Mouse (Mus musculus) liver, postnatal 0 days (tissue): ENCODE measurements at regions not wholly inside any gene's neighbourhood (a gene's known extent, or its start where the extent isn't known, plus 50 kb on each side); places are given as distances from the start of the nearest gene placed in this dataset.

Experiments
- ATAC-seq: fragments of 200-750 bp; cut with Nextera tagmentation; 2 replicates; pipeline ENCODE4 v1.8.0; 2017; ENCODE audit warnings: mild to moderate bottlenecking, moderate library complexity
- DNase-seq: peaks from one replicate; pipeline ENCODE4 v3.0.0-alpha.2; 2016
- H3K27ac ChIP-seq: fragments of 300-500 bp; sonication (generic); 2 replicates; pipeline ENCODE4 v1.5.1; 2014; ENCODE audit warnings: antibody characterized with exemption, moderate library complexity, mild to moderate bottlenecking, low read depth
- H3K27me3 ChIP-seq: fragments of 300-500 bp; sonication (generic); 2 replicates; pipeline ENCODE4 v1.6.1; 2014; ENCODE audit warnings: low read length, control low read depth, mixed read lengths; ENCODE audit not compliant: insufficient read depth
- H3K36me3 ChIP-seq: fragments of 300-500 bp; sonication (generic); replicated peaks from 2 replicates; pipeline ENCODE4 v1.6.1; 2014; ENCODE audit warnings: mild to moderate bottlenecking, control low read depth, low read length, moderate library complexity, mixed read lengths; ENCODE audit not compliant: insufficient read depth
- H3K4me1 ChIP-seq: fragments of 300-500 bp; sonication (generic); 2 replicates; pipeline ENCODE4 v1.6.1; 2014; ENCODE audit warnings: antibody characterized with exemption, mild to moderate bottlenecking, control low read depth; ENCODE audit not compliant: insufficient read depth
- H3K4me2 ChIP-seq: fragments of 300-500 bp; sonication (generic); 2 replicates; pipeline ENCODE4 v1.6.1; 2014; ENCODE audit warnings: low read depth, mild to moderate bottlenecking, low read length, moderate library complexity, mixed read lengths
- H3K4me3 ChIP-seq: fragments of 300-500 bp; sonication (generic); 2 replicates; pipeline ENCODE4 v1.5.1; 2014; ENCODE audit warnings: low read depth, low read length
- H3K9ac ChIP-seq: fragments of 300-500 bp; sonication (generic); replicated peaks from 2 replicates; pipeline ENCODE4 v1.6.1; 2014; ENCODE audit warnings: mild to moderate bottlenecking, moderate library complexity
- H3K9me3 ChIP-seq: fragments of 300-500 bp; sonication (generic); 2 replicates; pipeline ENCODE4 v1.6.1; 2016; ENCODE audit warnings: mild to moderate bottlenecking, control low read depth, low read length, mixed read lengths
- CTCF ChIP-seq: sonication (generic); IDR thresholded peaks from 2 replicates; pipeline ENCODE4 v1.5.1; 2016; ENCODE audit warnings: antibody characterized with exemption, low read depth
- EP300 ChIP-seq: IDR thresholded peaks from 2 replicates; pipeline ENCODE4 v1.6.1; 2016; ENCODE audit warnings: antibody characterized with exemption, low read depth, mild to moderate bottlenecking
- WGBS: fragments of 180-500 bp; shearing (Covaris S2); extraction: QIAGEN DNeasy Blood & Tissue Kit; methylation state at CpG from one replicate; pipeline ENCODE4 v1.1.7; 2014; ENCODE audit not compliant: insufficient replicate concordance; 5-methylcytosine and 5-hydroxymethylcytosine counted together

DNA sequence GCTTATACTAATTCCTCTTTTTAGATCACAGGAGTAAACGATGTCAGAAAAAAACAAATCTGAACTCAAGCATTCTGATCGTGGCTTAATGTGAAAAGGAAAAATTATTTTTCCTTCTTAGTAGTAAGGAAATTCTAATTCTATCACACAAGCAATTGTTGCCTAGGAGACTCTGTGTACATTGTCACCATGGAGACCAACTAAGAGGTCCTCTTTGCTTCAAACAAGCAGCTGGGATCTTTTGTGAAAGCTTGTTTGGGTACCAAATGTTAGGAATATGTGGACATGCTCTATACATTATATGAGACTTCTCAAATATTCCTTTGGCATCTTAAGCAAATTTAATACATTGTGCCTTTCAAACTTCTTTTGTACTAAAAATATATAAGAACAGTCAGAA lies 345.9 kb upstream of the Atp10a start:
- no peaks in the 10 kb centered on the region for H3K4me1 ChIP-seq
- ATAC-seq: no peak
- WGBS: 69% methylated on average over 2 of the region's 2 CpGs
- H3K27me3 ChIP-seq: no peaks in the 10 kb centered on the region
- H3K4me3 ChIP-seq: no peak overlapping the region
- no peaks in the 10 kb centered on the region for H3K36me3 ChIP-seq
- no peak for TF ChIP-seq CTCF
- TF ChIP-seq EP300: no peak
- H3K4me2 ChIP-seq: no peak overlapping the region
- H3K27ac ChIP-seq: no peak overlapping the region
- H3K9ac ChIP-seq: no peak overlapping the region
- H3K9me3 ChIP-seq: no peaks in the 10 kb centered on the region
- DNase-seq: no peak

DNA sequence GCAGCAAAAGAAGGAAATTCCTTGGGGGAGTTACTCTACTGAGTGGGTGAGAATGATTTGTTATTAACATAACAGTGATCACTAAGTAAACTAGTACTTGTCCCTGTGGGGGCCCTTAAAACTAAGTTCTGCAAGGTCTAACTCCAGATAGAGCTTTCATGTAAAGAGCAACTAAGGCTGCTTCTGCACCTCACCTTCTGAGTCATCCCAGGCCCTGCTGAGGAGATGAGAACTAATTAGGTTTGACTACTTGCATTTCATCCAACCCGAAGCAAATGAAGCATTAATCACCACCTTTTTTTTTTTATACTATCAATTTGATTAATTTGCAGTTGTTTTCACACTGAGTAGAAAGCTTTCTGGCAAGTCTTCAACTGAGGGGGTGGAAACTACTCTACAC lies 333.6 kb upstream of the Atp10a start:
- H3K4me1 ChIP-seq: no peaks in the 10 kb centered on the region
- H3K9ac ChIP-seq: no peak overlapping the region
- no peak overlapping the region for H3K4me2 ChIP-seq
- H3K9me3 ChIP-seq: no peaks in the 10 kb centered on the region
- TF ChIP-seq EP300 (no peak), CTCF (no peak)
- no peaks in the 10 kb centered on the region for H3K27me3 ChIP-seq
- WGBS: 42% methylated on average over 1 of the region's 1 CpGs
- no peak overlapping the region for H3K4me3 ChIP-seq
- ATAC-seq (no peak), DNase-seq (no peak)
- H3K27ac ChIP-seq: no peak overlapping the region
- no peaks in the 10 kb centered on the region for H3K36me3 ChIP-seq

DNA sequence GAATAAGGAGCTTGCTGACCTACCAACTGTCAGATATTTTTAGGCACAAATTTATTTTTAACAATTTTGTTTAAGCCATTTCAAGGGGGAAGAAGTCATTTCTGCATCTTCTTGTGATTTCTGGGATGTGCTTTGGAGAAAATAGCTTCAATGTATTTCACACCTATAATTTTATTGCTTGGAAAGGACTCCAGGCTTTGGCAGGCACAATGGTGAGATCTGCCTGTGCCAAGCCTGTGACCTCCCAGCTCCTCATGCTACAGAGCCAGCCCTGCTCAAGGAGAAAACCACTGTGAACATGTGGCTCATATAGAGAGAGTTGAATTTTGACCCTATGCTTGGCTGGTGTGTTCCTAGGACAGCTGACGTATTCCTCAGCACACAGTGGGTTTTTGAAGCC lies 288.6 kb upstream of the Atp10a start:
- 54% methylated on average over 1 of the region's 1 CpGs for WGBS
- ATAC-seq: no peak
- Histone ChIP-seq H3K4me2 (no peak overlapping the region), H3K4me3 (no peak overlapping the region), H3K27ac (no peak overlapping the region), H3K9ac (no peak overlapping the region), H3K4me1 (no peaks in the 10 kb centered on the region), H3K9me3 (no peaks in the 10 kb centered on the region), H3K36me3 (no peaks in the 10 kb centered on the region), H3K27me3 (no peaks in the 10 kb centered on the region)
- DNase-seq: no peak
- TF ChIP-seq CTCF (no peak), EP300 (no peak)

DNA sequence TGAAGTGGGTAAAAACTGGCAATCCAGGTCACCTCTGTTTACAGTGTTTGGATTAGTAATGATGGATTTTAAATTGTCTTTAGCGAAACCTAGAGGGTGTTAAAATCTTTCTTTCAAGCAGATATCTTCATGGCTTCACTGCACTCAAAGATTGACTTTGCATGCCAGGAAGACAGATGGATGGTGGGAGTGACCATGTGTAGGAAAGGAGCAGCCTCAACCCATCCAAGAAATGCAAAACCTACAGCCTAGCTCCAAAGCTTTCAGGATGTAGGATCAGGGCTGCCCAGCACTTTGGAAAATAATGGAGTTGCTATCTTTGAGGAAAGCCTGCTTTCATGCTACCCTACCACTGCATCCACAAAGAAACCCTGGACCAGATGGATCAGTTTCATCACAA lies 272.6 kb upstream of the Atp10a start:
- H3K27ac ChIP-seq: no peak overlapping the region
- H3K9me3 ChIP-seq: no peaks in the 10 kb centered on the region
- no peaks in the 10 kb centered on the region for H3K36me3 ChIP-seq
- no peak overlapping the region for H3K9ac ChIP-seq
- TF ChIP-seq CTCF (no peak), EP300 (no peak)
- 59% methylated on average over 1 of the region's 1 CpGs for WGBS
- H3K27me3 ChIP-seq: no peaks in the 10 kb centered on the region
- ATAC-seq: no peak
- no peaks in the 10 kb centered on the region for H3K4me1 ChIP-seq
- no peak overlapping the region for H3K4me2 ChIP-seq
- H3K4me3 ChIP-seq: no peak overlapping the region
- DNase-seq: no peak

DNA sequence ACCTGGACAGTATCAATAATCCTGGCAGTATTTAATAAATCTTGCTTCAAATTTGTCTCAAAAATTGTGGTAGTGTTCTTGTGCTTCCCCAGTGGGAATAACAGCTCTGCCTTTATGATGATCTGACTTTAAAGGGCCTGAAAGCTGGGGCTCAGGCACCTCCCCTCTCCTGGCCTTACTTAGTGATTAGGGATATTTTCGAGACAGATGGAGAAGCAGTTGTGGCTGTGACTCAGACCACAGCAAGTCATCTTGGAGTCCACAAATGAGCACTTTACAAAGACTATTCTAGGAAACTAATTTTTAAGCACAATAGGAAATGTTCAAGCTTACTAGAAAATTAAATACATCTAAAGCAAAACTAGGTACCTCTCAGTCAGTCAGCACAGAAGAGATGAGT lies 267.6 kb upstream of the Atp10a start:
- TF ChIP-seq CTCF: no peak
- TF ChIP-seq EP300: no peak
- H3K36me3 ChIP-seq: no peaks in the 10 kb centered on the region
- no peak for DNase-seq
- ATAC-seq: no peak
- no peak overlapping the region for H3K9ac ChIP-seq
- H3K27ac ChIP-seq: no peak overlapping the region
- no peaks in the 10 kb centered on the region for H3K27me3 ChIP-seq
- 57% methylated on average over 1 of the region's 1 CpGs for WGBS
- no peak overlapping the region for H3K4me3 ChIP-seq
- no peak overlapping the region for H3K4me2 ChIP-seq
- H3K4me1 ChIP-seq: no peaks in the 10 kb centered on the region
- H3K9me3 ChIP-seq: no peaks in the 10 kb centered on the region

DNA sequence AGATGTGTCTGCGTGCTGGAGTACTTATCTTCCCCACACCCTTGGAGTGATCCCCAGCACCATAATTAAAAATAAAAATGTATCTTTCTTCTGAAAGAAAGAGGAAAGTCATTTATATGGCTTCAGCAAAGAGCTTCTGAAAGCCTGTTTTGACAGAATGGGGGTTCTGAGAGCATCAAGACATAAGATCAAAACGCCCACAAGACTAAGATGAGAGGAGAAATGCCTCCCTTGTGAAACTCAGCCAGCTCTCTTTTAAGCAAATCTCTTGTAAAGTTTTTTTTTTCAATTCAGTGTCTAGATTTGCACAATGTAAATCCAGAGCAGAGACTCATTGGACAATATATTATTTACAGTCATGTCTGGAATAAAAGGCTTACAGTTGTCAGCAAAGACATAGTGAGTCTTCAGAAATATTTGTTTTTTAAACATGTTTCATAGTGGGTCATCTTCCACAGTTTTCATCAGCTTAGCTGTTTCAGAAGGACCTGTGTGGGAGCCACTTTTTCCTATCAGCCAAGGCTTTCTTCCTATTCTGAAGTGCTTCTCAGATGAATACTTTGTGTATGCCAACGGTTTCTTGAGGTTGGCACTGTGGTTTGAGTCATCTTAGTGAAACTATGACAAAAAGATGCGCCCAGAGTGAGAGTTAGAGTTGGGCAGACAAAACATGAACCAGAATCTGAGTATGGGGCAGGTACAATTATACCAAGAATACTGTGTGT lies 263.4 kb upstream of the Atp10a start:
- H3K4me2 ChIP-seq: no peak overlapping the region
- DNase-seq: no peak
- no peak overlapping the region for H3K9ac ChIP-seq
- WGBS: 68% methylated on average over 4 of the region's 4 CpGs
- H3K4me3 ChIP-seq: no peak overlapping the region
- H3K4me1 ChIP-seq: no peaks in the 10 kb centered on the region
- no peaks in the 10 kb centered on the region for H3K9me3 ChIP-seq
- H3K27me3 ChIP-seq: no peaks in the 10 kb centered on the region
- ATAC-seq: no peak
- TF ChIP-seq EP300: no peak
- no peak for TF ChIP-seq CTCF
- no peaks in the 10 kb centered on the region for H3K36me3 ChIP-seq
- H3K27ac ChIP-seq: no peak overlapping the region
